Mouse (Mus musculus) heart, embryonic 14.5 days (tissue): ENCODE measurements at regions not wholly inside any gene's neighbourhood (a gene's known extent, or its start where the extent isn't known, plus 50 kb on each side); places are given as distances from the start of the nearest gene placed in this dataset.

ENCODE experiments used
- ATAC-seq: fragments of 200-750 bp; cut with Nextera tagmentation; 2 replicates; pipeline ENCODE4 v1.8.0; 2017; ENCODE audit warnings: low read depth, moderate TSS enrichment; ENCODE audit not compliant: insufficient number of reproducible peaks, insufficient read depth, low FRiP score
- H3K27ac ChIP-seq, 2 experiments: fragments of 200-500 bp in 1 of 2; fragments of 300-500 bp in 1 of 2; sonication (generic) in 1 of 2; replicated peaks in 1 of 2; 2 replicates each; pipeline ENCODE4 v1.5.1; 2012 to 2014; ENCODE audit warnings: low read depth in 2 of 2, low read length in 2 of 2, control low read depth in 1 of 2, mild to moderate bottlenecking in 1 of 2, mixed read lengths in 1 of 2; ENCODE audit not compliant: control insufficient read depth in 1 of 2, insufficient read depth in 1 of 2
- H3K27me3 ChIP-seq: fragments of 300-500 bp; sonication (generic); 2 replicates; pipeline ENCODE4 v1.6.1; 2014; ENCODE audit warnings: mild to moderate bottlenecking, low read length, control low read depth; ENCODE audit not compliant: control insufficient read depth, insufficient read depth
- H3K36me3 ChIP-seq: fragments of 300-500 bp; sonication (generic); 2 replicates; pipeline ENCODE4 v1.6.1; 2014; ENCODE audit warnings: mild to moderate bottlenecking, control low read depth, low read length, mixed read lengths; ENCODE audit not compliant: control insufficient read depth, insufficient read depth
- H3K4me1 ChIP-seq, 2 experiments: fragments of 200-500 bp in 1 of 2; fragments of 300-500 bp in 1 of 2; sonication (generic) in 1 of 2; 2 replicates each; pipeline ENCODE4 v1.6.1; 2012 to 2014; ENCODE audit warnings: low read length in 2 of 2, control low read depth in 1 of 2, mixed read lengths in 1 of 2; ENCODE audit not compliant: control insufficient read depth in 2 of 2, insufficient read depth in 2 of 2
- H3K4me2 ChIP-seq: fragments of 300-500 bp; sonication (generic); 2 replicates; pipeline ENCODE4 v1.6.1; 2014; ENCODE audit warnings: mild to moderate bottlenecking, low read length
- H3K4me3 ChIP-seq, 2 experiments: fragments of 200-500 bp in 1 of 2; fragments of 300-500 bp in 1 of 2; sonication (generic) in 1 of 2; 2 replicates each; pipeline ENCODE4 v1.5.1; 2012 to 2014; ENCODE audit warnings: low read length in 2 of 2, mild to moderate bottlenecking in 2 of 2, control low read depth in 1 of 2, low read depth in 1 of 2, moderate library complexity in 1 of 2; ENCODE audit not compliant: control insufficient read depth in 1 of 2, insufficient read depth in 1 of 2
- H3K9ac ChIP-seq: fragments of 300-500 bp; sonication (generic); 2 replicates; pipeline ENCODE4 v1.6.1; 2014; ENCODE audit warnings: mild to moderate bottlenecking, low read length
- H3K9me3 ChIP-seq: fragments of 300-500 bp; sonication (generic); 2 replicates; pipeline ENCODE4 v1.6.1; 2016; ENCODE audit warnings: low read length, control low read depth; ENCODE audit not compliant: control insufficient read depth
- WGBS: fragments of 180-500 bp; shearing (Covaris S2); extraction: QIAGEN DNeasy Blood & Tissue Kit; methylation state at CpG from one replicate; pipeline ENCODE4 v1.1.7; 2014; 5-methylcytosine and 5-hydroxymethylcytosine counted together

GRCm38 (mm10) chr1:121051496-121052119 lies 280.8 kb downstream of the Insig2 start:
- Histone ChIP-seq H3K4me3 (no peak overlapping the region), H3K36me3 (no peaks in the 10 kb centered on the region), H3K4me1 (peaks cover 0 to 5% of the 10 kb centered on the region in 2 experiments; a peak in 1 of 4 replicates), H3K9ac (no peak overlapping the region), H3K4me2 (no peak overlapping the region), H3K9me3 (no peaks in the 10 kb centered on the region), H3K27ac (no peak overlapping the region), H3K27me3 (no peaks in the 10 kb centered on the region)
- ATAC-seq = no peak
- 50% methylated on average over 6 of the region's 6 CpGs for WGBS

GRCm38 (mm10) chr1:121052120-121052501 lies 280.3 kb downstream of the Insig2 start:
- H3K36me3 ChIP-seq = no peaks in the 10 kb centered on the region
- no peaks in the 10 kb centered on the region for H3K27me3 ChIP-seq
- ATAC-seq = no peak
- WGBS = 77% methylated on average over 5 of the region's 5 CpGs
- H3K9me3 ChIP-seq = no peaks in the 10 kb centered on the region
- peaks cover 0 to 5% of the 10 kb centered on the region in 2 experiments; a peak in 1 of 4 replicates for H3K4me1 ChIP-seq
- no peak overlapping the region for H3K4me3 ChIP-seq
- H3K9ac ChIP-seq = no peak overlapping the region
- H3K4me2 ChIP-seq = no peak overlapping the region
- no peak overlapping the region for H3K27ac ChIP-seq

GRCm38 (mm10) chr1:121053692-121054091 lies 278.7 kb downstream of the Insig2 start:
- no peak overlapping the region for H3K27ac ChIP-seq
- no peak overlapping the region for H3K4me2 ChIP-seq
- ATAC-seq = no peak
- no peak overlapping the region for H3K4me3 ChIP-seq
- H3K9me3 ChIP-seq = no peaks in the 10 kb centered on the region
- no peak overlapping the region for H3K9ac ChIP-seq
- no peaks in the 10 kb centered on the region for H3K36me3 ChIP-seq
- no peaks in the 10 kb centered on the region for H3K4me1 ChIP-seq
- H3K27me3 ChIP-seq = no peaks in the 10 kb centered on the region
- 31% methylated on average over 11 of the region's 11 CpGs for WGBS

GRCm38 (mm10) chr1:121074569-121074968 lies 257.8 kb downstream of the Insig2 start:
- H3K36me3 ChIP-seq = no peaks in the 10 kb centered on the region
- H3K9me3 ChIP-seq = no peaks in the 10 kb centered on the region
- no peak overlapping the region for H3K4me3 ChIP-seq
- 74% methylated on average over 1 of the region's 1 CpGs for WGBS
- no peaks in the 10 kb centered on the region for H3K4me1 ChIP-seq
- no peak overlapping the region for H3K4me2 ChIP-seq
- no peaks in the 10 kb centered on the region for H3K27me3 ChIP-seq
- ATAC-seq = no peak
- H3K27ac ChIP-seq = no peak overlapping the region
- no peak overlapping the region for H3K9ac ChIP-seq

GRCm38 (mm10) chr1:121082839-121083238 lies 249.6 kb downstream of the Insig2 start:
- H3K4me3 ChIP-seq = no peak overlapping the region
- ATAC-seq = no peak
- H3K27me3 ChIP-seq = no peaks in the 10 kb centered on the region
- no peak overlapping the region for H3K27ac ChIP-seq
- no peaks in the 10 kb centered on the region for H3K4me1 ChIP-seq
- WGBS = 22% methylated on average over 5 of the region's 5 CpGs
- no peaks in the 10 kb centered on the region for H3K36me3 ChIP-seq
- H3K9ac ChIP-seq = no peak overlapping the region
- H3K9me3 ChIP-seq = no peaks in the 10 kb centered on the region
- H3K4me2 ChIP-seq = no peak overlapping the region

- no peak for ATAC-seq
- 39% methylated on average over 2 of the region's 2 CpGs for WGBS
- no peak overlapping the region for H3K4me3 ChIP-seq
- H3K4me2 ChIP-seq = no peak overlapping the region
- H3K27me3 ChIP-seq = no peaks in the 10 kb centered on the region
- no peaks in the 10 kb centered on the region for H3K4me1 ChIP-seq
- no peak overlapping the region for H3K9ac ChIP-seq
- no peaks in the 10 kb centered on the region for H3K36me3 ChIP-seq
- no peak overlapping the region for H3K27ac ChIP-seq
- H3K9me3 ChIP-seq = no peaks in the 10 kb centered on the region
Measured at GRCm38 (mm10) chr1:121085101-121085727, 247.2 kb downstream of the Insig2 start.

GRCm38 (mm10) chr1:121087124-121087887 lies 245.1 kb downstream of the Insig2 start:
- Histone ChIP-seq H3K9ac (no peak overlapping the region), H3K9me3 (no peaks in the 10 kb centered on the region), H3K4me1 (no peaks in the 10 kb centered on the region), H3K4me3 (no peak overlapping the region), H3K4me2 (no peak overlapping the region), H3K27ac (no peak overlapping the region), H3K36me3 (no peaks in the 10 kb centered on the region), H3K27me3 (no peaks in the 10 kb centered on the region)
- 35% methylated on average over 7 of the region's 7 CpGs for WGBS
- ATAC-seq = no peak
